Mouse (Mus musculus): ENCODE data around the gene Sox5. TPM values are rescaled to one million over a fixed set of nuclear protein-coding genes. Genes with fewer than 3 reads are reported as not detected.

Sox5 gene
- total and polyA plus RNA-seq, 2 experiments from 2014 or later: 2.1 to 3.2 TPM

- Histone ChIP-seq H3K4me1 (ENCODE audit: control insufficient read depth, insufficient read depth) (no peaks in the 10 kb centered on the region), H3K4me3 (ENCODE audit: low read depth, low read length) (no peak overlapping the region), H3K27ac (ENCODE audit: low read depth) (no peak overlapping the region), H3K36me3 (replicated peaks; ENCODE audit: control insufficient read depth, insufficient read depth, low read length) (no peaks in the 10 kb centered on the region), H3K27me3 (ENCODE audit: control insufficient read depth, insufficient read depth, low read length) (no peaks in the 10 kb centered on the region), H3K9me3 (replicated peaks; ENCODE audit: control insufficient read depth, low read length) (no peaks in the 10 kb centered on the region), H3K9ac (replicated peaks; ENCODE audit: low read depth, low read length) (no peak overlapping the region), H3K4me2 (ENCODE audit: low read depth, low read length) (no peak overlapping the region)
- DNase-seq (ENCODE audit: low spot score) (no peak), ATAC-seq (ENCODE audit: insufficient read depth, low read depth) (no peak)
- no peak for TF ChIP-seq EP300 (IDR thresholded peaks at IDR 0.05; ENCODE audit: low read depth)
- TF ChIP-seq CTCF (IDR thresholded peaks at IDR 0.05; ENCODE audit: low read depth): no peak
- 78% methylated on average over 4 of the region's 4 CpGs for WGBS
These were observed 36.2 kb upstream of the Sox5 start for GRCm38 (mm10) chr6:144818016-144818415.

- Histone ChIP-seq H3K4me1 (ENCODE audit: control insufficient read depth, insufficient read depth) (no peaks in the 10 kb centered on the region), H3K36me3 (replicated peaks; ENCODE audit: control insufficient read depth, insufficient read depth, low read length) (no peaks in the 10 kb centered on the region), H3K9me3 (replicated peaks; ENCODE audit: control insufficient read depth, low read length) (no peaks in the 10 kb centered on the region), H3K27ac (ENCODE audit: low read depth) (no peak overlapping the region), H3K27me3 (ENCODE audit: control insufficient read depth, insufficient read depth, low read length) (no peaks in the 10 kb centered on the region), H3K4me2 (ENCODE audit: low read depth, low read length) (no peak overlapping the region), H3K9ac (replicated peaks; ENCODE audit: low read depth, low read length) (no peak overlapping the region), H3K4me3 (ENCODE audit: low read depth, low read length) (no peak overlapping the region)
- no peak for ATAC-seq (ENCODE audit: insufficient read depth, low read depth)
- WGBS: 76% methylated on average over 5 of the region's 5 CpGs
- no peak for TF ChIP-seq CTCF (IDR thresholded peaks at IDR 0.05; ENCODE audit: low read depth)
- TF ChIP-seq EP300 (IDR thresholded peaks at IDR 0.05; ENCODE audit: low read depth): no peak
- DNase-seq (ENCODE audit: low spot score): no peak
These were observed 35.7 kb upstream of the Sox5 start for GRCm38 (mm10) chr6:144817329-144817932.

GRCm38 (mm10) chr6:144815542-144815941, 33.8 kb upstream of the Sox5 start:
- Histone ChIP-seq H3K27ac (ENCODE audit: low read depth) (no peak overlapping the region), H3K4me3 (ENCODE audit: low read depth, low read length) (no peak overlapping the region), H3K9ac (replicated peaks; ENCODE audit: low read depth, low read length) (no peak overlapping the region), H3K27me3 (ENCODE audit: control insufficient read depth, insufficient read depth, low read length) (no peaks in the 10 kb centered on the region), H3K4me1 (ENCODE audit: control insufficient read depth, insufficient read depth) (no peaks in the 10 kb centered on the region), H3K9me3 (replicated peaks; ENCODE audit: control insufficient read depth, low read length) (no peaks in the 10 kb centered on the region), H3K4me2 (ENCODE audit: low read depth, low read length) (no peak overlapping the region), H3K36me3 (replicated peaks; ENCODE audit: control insufficient read depth, insufficient read depth, low read length) (no peaks in the 10 kb centered on the region)
- DNase-seq (ENCODE audit: low spot score) (no peak), ATAC-seq (ENCODE audit: insufficient read depth, low read depth) (no peak)
- 54% methylated on average over 5 of the region's 5 CpGs for WGBS
- TF ChIP-seq CTCF (IDR thresholded peaks at IDR 0.05; ENCODE audit: low read depth) (no peak), EP300 (IDR thresholded peaks at IDR 0.05; ENCODE audit: low read depth) (no peak)

- Histone ChIP-seq H3K9me3 (replicated peaks; ENCODE audit: control insufficient read depth, low read length) (no peaks in the 10 kb centered on the region), H3K4me3 (ENCODE audit: low read depth, low read length) (no peak overlapping the region), H3K4me2 (ENCODE audit: low read depth, low read length) (no peak overlapping the region), H3K27me3 (ENCODE audit: control insufficient read depth, insufficient read depth, low read length) (no peaks in the 10 kb centered on the region), H3K4me1 (ENCODE audit: control insufficient read depth, insufficient read depth) (no peaks in the 10 kb centered on the region), H3K9ac (replicated peaks; ENCODE audit: low read depth, low read length) (no peak overlapping the region), H3K27ac (ENCODE audit: low read depth) (no peak overlapping the region), H3K36me3 (replicated peaks; ENCODE audit: control insufficient read depth, insufficient read depth, low read length) (no peaks in the 10 kb centered on the region)
- no peak for TF ChIP-seq EP300 (IDR thresholded peaks at IDR 0.05; ENCODE audit: low read depth)
- TF ChIP-seq CTCF (IDR thresholded peaks at IDR 0.05; ENCODE audit: low read depth): peak; percentile 70
- DNase-seq (ENCODE audit: low spot score): peak; percentile 50
- ATAC-seq (ENCODE audit: insufficient read depth, low read depth): peak; percentile 30; the same call in 1 of the 2 replicates
- 14% methylated on average over 6 of the region's 6 CpGs for WGBS
These were observed 33.2 kb upstream of the Sox5 start for GRCm38 (mm10) chr6:144814931-144815364.

DNA sequence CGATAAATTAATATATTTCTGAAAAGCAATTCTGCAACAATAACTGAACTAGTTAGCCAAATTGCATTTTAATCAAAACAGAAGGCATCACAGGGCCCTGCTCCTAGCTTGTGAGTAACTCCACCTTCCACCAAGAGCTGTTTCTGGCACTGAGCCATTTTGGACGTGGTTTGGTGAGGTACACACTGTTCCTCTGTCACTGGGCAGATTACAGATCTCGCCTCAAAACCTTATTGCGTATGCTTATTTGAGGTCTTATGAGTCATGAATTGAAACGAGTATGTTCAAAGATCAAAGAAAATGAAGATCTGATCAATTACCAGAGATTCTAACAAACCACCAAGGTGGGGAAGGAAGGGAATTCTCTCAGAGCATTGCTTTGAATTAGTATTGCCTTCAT, 22.5 kb upstream of the Sox5 start:
- Histone ChIP-seq H3K27ac (ENCODE audit: low read depth) (no peak overlapping the region), H3K36me3 (replicated peaks; ENCODE audit: control insufficient read depth, insufficient read depth, low read length) (no peaks in the 10 kb centered on the region), H3K4me1 (ENCODE audit: control insufficient read depth, insufficient read depth) (no peaks in the 10 kb centered on the region), H3K4me3 (ENCODE audit: low read depth, low read length) (no peak overlapping the region), H3K9me3 (replicated peaks; ENCODE audit: control insufficient read depth, low read length) (peaks cover 5% of the 10 kb centered on the region; the same call in 1 of the 2 replicates), H3K9ac (replicated peaks; ENCODE audit: low read depth, low read length) (no peak overlapping the region), H3K27me3 (ENCODE audit: control insufficient read depth, insufficient read depth, low read length) (no peaks in the 10 kb centered on the region), H3K4me2 (ENCODE audit: low read depth, low read length) (no peak overlapping the region)
- WGBS: 70% methylated on average over 5 of the region's 5 CpGs
- ATAC-seq (ENCODE audit: insufficient read depth, low read depth) (no peak), DNase-seq (ENCODE audit: low spot score) (no peak)
- TF ChIP-seq EP300 (IDR thresholded peaks at IDR 0.05; ENCODE audit: low read depth) (no peak), CTCF (IDR thresholded peaks at IDR 0.05; ENCODE audit: low read depth) (no peak)

DNA sequence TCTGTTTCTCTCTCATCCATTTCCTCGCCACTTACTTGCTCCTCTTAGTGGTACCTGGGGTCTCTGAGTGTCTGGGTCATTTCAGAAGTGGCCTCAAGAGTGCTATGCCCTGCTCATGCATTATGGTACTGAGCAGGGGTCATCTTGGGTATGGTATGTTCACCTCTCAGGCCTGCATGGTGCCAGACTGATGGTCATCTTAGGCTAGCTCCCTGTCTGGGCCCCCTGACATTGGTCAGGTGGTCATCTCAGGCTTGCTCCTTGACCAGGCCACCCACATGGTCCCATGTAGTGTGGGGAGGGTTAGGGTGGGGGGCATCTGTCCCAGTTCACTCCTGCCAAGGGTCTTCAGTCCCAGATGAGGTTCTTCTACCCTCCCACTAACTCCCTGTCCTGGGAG, 21.3 kb upstream of the Sox5 start:
- ATAC-seq (ENCODE audit: insufficient read depth, low read depth) (no peak), DNase-seq (ENCODE audit: low spot score) (no peak)
- Histone ChIP-seq H3K27ac (ENCODE audit: low read depth) (no peak overlapping the region), H3K4me1 (ENCODE audit: control insufficient read depth, insufficient read depth) (no peaks in the 10 kb centered on the region), H3K36me3 (replicated peaks; ENCODE audit: control insufficient read depth, insufficient read depth, low read length) (no peaks in the 10 kb centered on the region), H3K4me2 (ENCODE audit: low read depth, low read length) (no peak overlapping the region), H3K9ac (replicated peaks; ENCODE audit: low read depth, low read length) (no peak overlapping the region), H3K4me3 (ENCODE audit: low read depth, low read length) (no peak overlapping the region), H3K9me3 (replicated peaks; ENCODE audit: control insufficient read depth, low read length) (peaks cover 5% of the 10 kb centered on the region; the same call in 1 of the 2 replicates), H3K27me3 (ENCODE audit: control insufficient read depth, insufficient read depth, low read length) (no peaks in the 10 kb centered on the region)
- WGBS: 81% methylated on average over 1 of the region's 1 CpGs
- TF ChIP-seq CTCF (IDR thresholded peaks at IDR 0.05; ENCODE audit: low read depth) (no peak), EP300 (IDR thresholded peaks at IDR 0.05; ENCODE audit: low read depth) (no peak)

All from heart, postnatal 0 days (tissue).